Mouse (Mus musculus) G1E (cell line): ENCODE data around the gene Pi4kb.

Experiments
- CTCF ChIP-seq: IDR thresholded peaks from 2 replicates; pipeline ENCODE4 v1.5.1; 2012; ENCODE audit warnings: low read depth, low read length, inconsistent platforms, mixed read lengths
- GATA1 ChIP-seq: IDR thresholded peaks from 2 replicates; pipeline ENCODE4 v1.6.1; 2012; ENCODE audit warnings: borderline replicate concordance, low read length, inconsistent platforms, mixed read lengths
- GATA2 ChIP-seq: IDR thresholded peaks from 2 replicates; pipeline ENCODE4 v1.6.1; 2012; ENCODE audit warnings: low read depth, low read length, inconsistent platforms, borderline replicate concordance
- POLR2AphosphoS5 ChIP-seq: IDR thresholded peaks from 2 replicates; pipeline ENCODE4 v1.6.1; 2012; ENCODE audit warnings: low read depth, low read length, inconsistent platforms; ENCODE audit not compliant: insufficient replicate concordance
- TAL1 ChIP-seq: conservative IDR thresholded peaks from 2 replicates; pipeline ENCODE4 v1.6.1; 2012; ENCODE audit warnings: low read depth, low read length, inconsistent platforms, mixed read lengths

DNA sequence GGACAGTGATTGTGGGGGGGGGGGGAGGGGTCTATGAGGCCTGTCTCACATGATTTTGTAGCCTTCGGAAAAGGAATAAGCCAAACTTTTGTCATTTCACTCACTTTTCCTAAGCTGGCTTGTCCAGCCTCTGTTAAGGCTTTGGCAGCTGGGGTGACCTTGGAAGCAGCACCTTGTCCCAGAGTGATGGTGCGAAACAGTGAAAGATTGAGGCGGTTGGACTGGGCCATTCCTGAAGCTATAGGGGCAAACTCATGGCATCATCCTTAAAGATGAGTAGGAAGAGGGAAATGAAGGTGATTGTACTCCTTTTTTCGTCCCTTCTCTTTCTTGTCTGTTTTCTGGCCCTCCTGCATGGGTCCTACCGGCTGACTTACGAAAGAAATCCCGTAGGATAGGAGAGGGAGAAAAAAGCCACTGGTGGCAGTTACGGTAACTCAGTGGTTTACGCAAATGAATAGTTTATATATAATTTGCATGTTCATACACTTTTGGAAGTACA lies 454 bp upstream of the Pi4kb start:
- TF ChIP-seq CTCF (no peak), POLR2AphosphoS5 (no peak), GATA1 (no peak), TAL1 (no peak), GATA2 (no peak)
